Mouse (Mus musculus) ES-Bruce4 (cell line): ENCODE measurements at regions not wholly inside any gene's neighbourhood (a gene's known extent, or its start where the extent isn't known, plus 50 kb on each side); places are given as distances from the start of the nearest gene placed in this dataset.

ENCODE experiments used
- CTCF ChIP-seq: IDR thresholded peaks from one replicate; pipeline ENCODE4 v1.8.1; 2011; ENCODE audit warnings: low read depth, low read length
- EP300 ChIP-seq: IDR thresholded peaks from 2 replicates; pipeline ENCODE4 v1.6.1; 2011; ENCODE audit warnings: low read depth, low read length; ENCODE audit not compliant: insufficient read depth
- POLR2A ChIP-seq: IDR thresholded peaks from one replicate; pipeline ENCODE4 v1.8.1; 2011; ENCODE audit warnings: low read length; ENCODE audit not compliant: insufficient read depth

GRCm38 (mm10) chr7:136624496-136624895, 269.9 kb upstream of the Mgmt start:
- TF ChIP-seq CTCF: no peak
- TF ChIP-seq POLR2A: no peak
- no peak for TF ChIP-seq EP300
